Mouse (Mus musculus) cortical plate, adult 2 months (tissue): ENCODE measurements around the gene Nup160. TPM values are rescaled to one million over a fixed set of nuclear protein-coding genes. Genes with fewer than 3 reads are reported as not detected.

ENCODE experiments used
- H3K27ac ChIP-seq: fragments of 200-500 bp; 2 replicates; pipeline ENCODE4 v1.5.1; 2012; ENCODE audit warnings: low read length, control low read depth, inconsistent platforms; ENCODE audit not compliant: insufficient read depth
- H3K4me1 ChIP-seq: fragments of 200-500 bp; 2 replicates; pipeline ENCODE4 v1.6.1; 2011; ENCODE audit warnings: low read length; ENCODE audit not compliant: control insufficient read depth, insufficient read depth
- H3K4me3 ChIP-seq: fragments of 200-500 bp; 2 replicates; pipeline ENCODE4 v1.5.1; 2011; ENCODE audit warnings: mild to moderate bottlenecking, low read length, control low read depth; ENCODE audit not compliant: insufficient read depth
- CTCF ChIP-seq: fragments of 200-500 bp; IDR thresholded peaks from 2 replicates; pipeline ENCODE4 v1.5.1; 2011; ENCODE audit warnings: mild to moderate bottlenecking, control low read depth, low read length; ENCODE audit not compliant: insufficient read depth; ENCODE audit errors: extremely low read depth
- POLR2A ChIP-seq: fragments of 200-500 bp; IDR thresholded peaks from 2 replicates; pipeline ENCODE4 v1.6.1; 2011; ENCODE audit warnings: mild to moderate bottlenecking, low read length, control low read depth; ENCODE audit not compliant: insufficient read depth; ENCODE audit errors: extremely low read depth
- polyA plus RNA-seq: library from polyadenylated mRNA; depleted of rRNA; stranded (reverse); fragments of >200 nt; gene quantifications from 2 replicates; pipeline ENCODE4 v1.2.3, GENCODE M21; 2012

Gene Nup160
- polyA plus RNA-seq, 1 experiment: 12.6 TPM

DNA sequence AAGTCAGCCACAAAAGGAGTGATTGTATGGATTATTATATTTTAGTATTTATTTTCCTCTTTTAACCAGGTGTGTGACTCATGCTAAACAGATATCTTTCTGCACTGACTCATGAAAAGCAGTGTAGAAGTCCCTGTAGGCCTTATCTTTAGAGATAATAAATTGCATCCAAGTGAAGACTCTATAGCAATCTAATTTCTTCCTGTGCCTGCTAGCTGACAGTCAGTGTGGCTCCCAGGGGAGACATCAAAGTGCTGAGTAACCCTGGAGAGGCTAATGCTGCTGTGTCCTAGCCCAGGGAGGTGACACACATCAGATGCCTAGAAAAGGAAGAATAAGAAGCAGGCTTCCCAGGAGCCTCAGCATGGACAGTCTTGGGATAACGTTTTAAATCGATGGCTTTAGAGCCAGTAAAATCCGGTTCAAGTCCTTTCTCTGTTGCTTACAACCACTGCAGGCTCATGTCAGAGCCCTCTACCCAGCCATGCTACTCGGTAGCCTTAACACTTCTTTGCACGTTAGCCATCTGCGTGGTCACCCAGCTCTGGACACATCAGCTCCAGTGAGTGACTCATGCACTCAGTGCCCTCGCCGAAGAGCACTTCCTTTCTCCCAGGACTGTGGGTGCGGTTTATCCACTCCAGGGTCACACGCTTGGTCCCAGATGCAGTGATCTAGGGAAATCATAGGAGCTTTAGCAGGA lies 35.9 kb upstream of the Nup160 start:
- Histone ChIP-seq H3K27ac (no peak overlapping the region), H3K4me3 (no peak overlapping the region), H3K4me1 (no peaks in the 10 kb centered on the region)
- no peak for TF ChIP-seq POLR2A
- TF ChIP-seq CTCF: no peak

DNA sequence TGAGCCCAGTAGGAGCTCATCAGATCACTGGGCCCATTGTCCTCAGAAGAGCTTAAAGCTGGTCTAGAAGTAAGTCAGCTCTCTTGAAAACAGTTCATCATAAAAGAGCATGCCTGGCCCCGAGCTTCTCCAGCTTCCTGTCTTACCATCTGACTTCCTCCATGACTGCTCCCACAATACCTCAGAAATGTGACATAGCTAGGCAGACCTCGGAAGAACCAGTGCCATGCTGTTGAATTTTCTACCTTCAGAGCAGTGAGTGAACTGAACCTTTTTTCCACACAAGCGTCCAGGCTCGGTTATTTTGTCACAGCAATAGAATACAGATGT lies 35.3 kb upstream of the Nup160 start:
- no peaks in the 10 kb centered on the region for H3K4me1 ChIP-seq
- no peak for TF ChIP-seq CTCF
- no peak for TF ChIP-seq POLR2A
- H3K4me3 ChIP-seq: no peak overlapping the region
- H3K27ac ChIP-seq: no peak overlapping the region

DNA sequence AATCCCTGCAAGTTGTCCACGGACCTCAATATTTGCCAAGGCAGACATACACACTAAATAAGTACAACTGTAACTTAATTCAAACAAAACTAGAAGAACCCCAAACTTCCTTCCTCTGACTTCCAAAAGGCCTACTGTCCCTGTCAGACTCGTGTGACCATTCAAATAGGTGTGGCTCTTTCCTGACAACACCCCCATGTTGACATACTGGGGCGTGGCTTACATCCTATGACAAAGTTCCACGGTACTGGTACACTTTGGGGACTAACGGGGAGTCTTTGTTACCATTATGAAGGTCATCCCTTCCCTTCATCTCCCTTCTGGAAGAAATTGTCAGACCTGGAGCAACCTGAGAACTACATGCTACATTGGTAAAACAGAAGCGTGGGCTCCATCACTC lies 29.9 kb upstream of the Nup160 start:
- Histone ChIP-seq H3K4me1 (no peaks in the 10 kb centered on the region), H3K4me3 (no peak overlapping the region), H3K27ac (no peak overlapping the region)
- TF ChIP-seq POLR2A: no peak
- no peak for TF ChIP-seq CTCF

DNA sequence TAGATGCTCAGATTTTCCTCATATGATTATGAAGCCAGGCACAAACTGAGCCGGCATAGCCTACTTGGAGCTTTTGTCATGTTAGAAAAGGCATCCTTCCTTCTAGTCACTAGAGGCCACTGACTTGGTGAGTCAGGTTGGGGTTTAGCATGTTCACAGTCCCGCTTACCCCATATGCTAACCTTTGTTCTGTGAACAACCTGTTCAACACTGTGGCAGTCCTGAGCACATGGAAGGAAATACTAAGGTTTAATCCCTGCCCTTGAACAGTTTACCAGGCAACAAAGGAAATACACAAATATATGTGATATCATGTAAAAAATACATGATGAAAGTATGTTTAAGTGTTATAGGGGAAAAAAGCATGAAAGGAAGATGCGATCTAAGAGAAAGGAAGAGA lies 27.6 kb upstream of the Nup160 start:
- TF ChIP-seq POLR2A (no peak), CTCF (no peak)
- Histone ChIP-seq H3K4me3 (no peak overlapping the region), H3K4me1 (no peaks in the 10 kb centered on the region), H3K27ac (no peak overlapping the region)

DNA sequence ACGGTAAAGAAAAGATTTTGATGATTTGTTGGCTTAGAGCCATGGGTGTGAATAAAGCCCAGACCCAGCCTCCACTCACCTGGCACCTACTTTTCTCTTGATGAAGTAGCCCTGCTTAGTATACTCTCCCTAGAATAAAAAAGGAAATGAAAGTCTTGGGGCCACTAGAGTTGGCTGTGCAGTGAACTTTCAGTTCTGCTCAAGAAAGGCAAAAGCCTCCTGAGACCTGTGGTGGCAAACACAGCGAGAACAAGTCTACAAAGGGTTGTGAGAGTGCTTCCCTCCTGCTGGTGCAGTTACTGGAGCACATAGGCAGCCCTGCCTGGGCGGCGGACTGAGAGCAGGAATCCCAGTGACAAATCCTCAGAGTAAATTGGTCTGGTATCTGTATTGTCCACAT lies 27.1 kb upstream of the Nup160 start:
- no peak overlapping the region for H3K27ac ChIP-seq
- no peak for TF ChIP-seq CTCF
- no peak for TF ChIP-seq POLR2A

DNA sequence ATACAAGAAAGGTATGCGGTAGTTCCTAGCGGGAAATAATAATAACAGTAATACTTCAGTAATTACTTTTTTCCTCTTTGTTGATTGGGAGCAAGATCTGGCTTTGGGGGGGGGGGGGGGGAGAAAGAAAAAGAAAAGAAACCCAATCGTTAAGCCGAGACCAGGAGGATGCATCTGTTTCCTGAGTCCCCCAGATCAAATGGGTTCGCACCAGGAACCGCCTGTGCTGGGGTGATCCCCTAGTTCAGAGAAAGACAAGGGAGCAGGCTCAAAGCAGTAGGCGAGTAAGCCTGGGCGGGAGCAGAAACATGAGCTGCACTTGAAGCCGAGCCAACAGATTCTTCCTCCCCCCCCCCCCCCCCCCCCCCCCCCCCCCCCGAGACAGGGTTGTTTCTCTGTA lies 24.9 kb upstream of the Nup160 start:
- Histone ChIP-seq H3K27ac (no peak overlapping the region), H3K4me3 (no peak overlapping the region), H3K4me1 (no peaks in the 10 kb centered on the region)
- no peak for TF ChIP-seq POLR2A
- no peak for TF ChIP-seq CTCF

More for the DNA sequence above, 27.1 kb upstream of the Nup160 start:
- H3K4me1 ChIP-seq: no peaks in the 10 kb centered on the region
- no peak overlapping the region for H3K4me3 ChIP-seq

DNA sequence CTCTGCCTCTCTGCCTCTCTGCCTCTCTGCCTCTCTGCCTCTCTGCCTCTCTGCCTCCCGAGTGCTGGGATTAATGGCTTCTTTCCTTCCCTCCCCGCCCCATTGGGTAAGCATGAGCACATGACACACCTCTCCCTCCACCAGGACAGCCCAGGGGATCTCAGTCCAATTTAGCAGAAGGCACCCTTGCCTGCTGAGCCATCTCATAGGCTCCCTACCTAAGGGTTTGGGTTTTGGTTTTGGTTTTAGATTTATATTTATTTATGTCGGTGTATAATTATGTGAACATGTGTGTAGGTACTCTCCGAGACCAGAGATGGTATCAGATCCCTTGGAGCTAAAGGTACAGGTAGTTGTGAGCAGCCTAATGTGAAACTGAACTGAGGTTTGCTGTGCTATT lies 24.0 kb upstream of the Nup160 start:
- no peaks in the 10 kb centered on the region for H3K4me1 ChIP-seq
- H3K4me3 ChIP-seq: no peak overlapping the region
- no peak overlapping the region for H3K27ac ChIP-seq
- TF ChIP-seq POLR2A (no peak), CTCF (no peak)

DNA sequence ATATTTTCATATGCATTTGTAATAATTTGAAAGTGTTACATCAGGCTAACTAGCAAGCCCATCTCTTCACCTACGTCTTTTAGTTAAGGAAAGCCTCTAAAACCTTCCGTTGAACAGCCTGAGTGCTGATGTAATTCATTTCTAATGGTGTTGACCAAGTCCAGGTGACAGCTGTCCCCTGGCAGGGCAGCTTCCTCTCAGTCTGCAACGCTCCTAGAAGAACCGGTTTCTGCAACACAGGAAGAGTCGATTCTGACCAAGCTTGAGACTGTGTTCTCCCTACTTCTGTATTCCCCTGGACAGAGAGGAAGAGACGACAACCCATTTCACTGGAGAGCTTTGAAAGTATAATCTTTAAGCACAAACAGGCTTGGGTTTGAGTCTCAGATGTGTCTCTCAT lies 21.6 kb upstream of the Nup160 start:
- TF ChIP-seq CTCF (no peak), POLR2A (no peak)
- Histone ChIP-seq H3K4me3 (no peak overlapping the region), H3K27ac (no peak overlapping the region), H3K4me1 (no peaks in the 10 kb centered on the region)

DNA sequence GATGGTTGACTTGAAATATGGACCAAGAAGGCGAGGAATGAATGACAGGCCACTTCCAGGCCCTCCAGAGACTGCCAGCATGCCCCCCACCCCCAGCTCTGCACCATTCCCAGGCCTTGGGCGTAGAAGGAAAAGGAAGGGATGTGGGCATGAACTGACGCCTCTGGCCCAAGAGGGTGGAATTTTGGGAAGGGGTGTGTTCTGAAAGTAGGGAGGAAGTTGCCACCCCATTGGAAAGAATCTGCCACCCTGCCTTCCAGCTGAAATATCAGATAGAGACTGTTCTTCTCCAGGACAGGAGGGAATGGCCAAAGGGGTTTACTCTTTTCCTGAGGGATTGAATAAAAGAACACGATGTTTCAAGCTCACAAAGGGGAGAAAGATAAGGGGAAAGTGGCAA lies 18.4 kb upstream of the Nup160 start:
- TF ChIP-seq CTCF (no peak), POLR2A (no peak)
- Histone ChIP-seq H3K27ac (no peak overlapping the region), H3K4me1 (no peaks in the 10 kb centered on the region), H3K4me3 (no peak overlapping the region)

DNA sequence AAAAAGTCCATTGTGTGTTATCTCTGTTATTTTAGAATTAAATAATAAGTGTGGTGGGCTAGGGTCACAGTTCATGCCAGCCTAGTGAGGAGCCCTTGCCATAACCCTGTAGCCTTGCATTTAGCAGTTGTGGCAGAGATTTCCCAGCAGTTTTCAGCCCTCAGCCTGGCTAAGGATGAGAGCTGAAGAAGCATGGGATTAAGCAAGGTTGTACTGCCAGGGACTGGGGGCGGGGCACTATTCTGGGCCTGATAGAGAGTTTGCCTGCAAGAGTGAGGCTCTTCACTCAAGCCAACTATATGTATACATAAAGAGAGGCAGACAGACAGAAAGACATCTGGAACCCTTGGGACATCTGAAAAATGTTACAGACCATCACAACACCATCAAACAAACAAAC lies 18.0 kb upstream of the Nup160 start:
- TF ChIP-seq CTCF (no peak), POLR2A (no peak)
- Histone ChIP-seq H3K4me1 (no peaks in the 10 kb centered on the region), H3K4me3 (no peak overlapping the region), H3K27ac (no peak overlapping the region)
